ENCODE assay signal across 8 mouse cellular contexts in the genomic region with DNA sequence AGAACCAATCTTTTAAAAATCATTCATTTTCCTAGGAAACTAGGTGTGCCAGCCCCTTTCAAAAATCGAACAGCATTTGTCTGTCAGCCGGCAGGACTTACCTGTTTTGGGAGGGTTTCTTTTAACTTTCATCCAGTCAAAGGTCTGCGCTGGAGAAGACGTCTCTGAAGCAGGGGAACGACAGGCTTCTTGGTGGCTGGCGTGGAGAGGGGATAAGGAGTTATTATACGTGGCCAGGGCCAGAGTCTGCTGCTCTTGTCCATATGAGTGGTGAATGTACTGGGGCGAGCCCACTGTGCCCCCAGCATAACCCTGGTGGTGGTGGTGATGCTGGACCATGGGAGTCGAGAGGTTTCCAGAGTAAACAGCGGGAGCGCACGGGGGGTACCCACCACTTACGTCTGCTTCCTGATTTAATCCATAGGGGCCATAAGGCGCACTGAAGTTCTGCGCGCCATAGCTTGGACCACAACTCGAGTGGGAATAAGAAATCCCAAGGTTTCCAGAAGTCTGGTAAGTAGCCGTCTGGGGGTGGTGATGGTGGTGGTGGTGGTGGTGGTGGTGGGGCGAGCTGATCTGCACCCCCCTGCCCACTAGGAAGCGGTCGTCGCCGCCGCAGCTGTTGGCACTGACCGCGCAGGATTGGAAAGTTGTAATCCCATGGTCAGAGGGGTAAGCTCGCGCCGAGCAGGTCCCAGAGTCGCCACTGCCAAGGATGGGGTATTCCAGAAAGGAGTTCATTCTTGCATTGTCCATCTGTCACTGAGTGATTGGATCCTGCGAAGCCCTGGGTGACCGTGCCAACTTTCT. TPM values are rescaled to one million over a fixed set of nuclear protein-coding genes. Genes with fewer than 3 reads are reported as not detected.
A peak's percentile ranks its signal among the peaks of the same experiment; 100 is the strongest.
DNase-seq lines count a peak whose midpoint lies in the region; ATAC-seq and TF ChIP-seq lines count a peak whose summit lies in the region.

No protein-coding gene starts in this region.

- intact Hi-C loops in left cerebral cortex, adult 2 months (cut with DNase I), result loop anchor here (5.0 kb wide), 1 partner anchor 145 kb away; a partner anchor contains a TSS

- peaks cover 49% of the 10 kb centered on the region for H3K4me1 ChIP-seq in kidney, embryonic 16.5 days (ENCODE audit: insufficient read depth, low read length)
- H3K4me1 ChIP-seq in embryonic facial prominence, embryonic 11.5 days (ENCODE audit: control insufficient read depth, insufficient read depth, low read length), result no peaks in the 10 kb centered on the region; the same call in 1 of the 2 replicates
- peaks cover 23% of the 10 kb centered on the region for H3K4me1 ChIP-seq in intestine, embryonic 16.5 days (ENCODE audit: control insufficient read depth, insufficient read depth, low read length)

- H3K4me3 ChIP-seq in kidney, embryonic 16.5 days (ENCODE audit: low read length), result peak overlapping the region; percentile 79
- no peak overlapping the region for H3K4me3 ChIP-seq in embryonic facial prominence, embryonic 11.5 days (ENCODE audit: low read depth, low read length)
- H3K4me3 ChIP-seq in intestine, embryonic 16.5 days (ENCODE audit: low read length), result peak overlapping the region; percentile 79
- H3K4me3 ChIP-seq in left cerebral cortex, adult 2 months, result no peak overlapping the region

- peaks cover 44% of the 10 kb centered on the region for H3K27me3 ChIP-seq in kidney, embryonic 16.5 days (ENCODE audit: insufficient read depth, low read length)
- H3K27me3 ChIP-seq in embryonic facial prominence, embryonic 11.5 days (ENCODE audit: control insufficient read depth, insufficient read depth, low read length), result peaks cover 75% of the 10 kb centered on the region
- H3K27me3 ChIP-seq in intestine, embryonic 16.5 days (replicated peaks; ENCODE audit: control insufficient read depth, insufficient read depth, low read length), result peaks cover 25% of the 10 kb centered on the region

- 1% methylated on average over 32 of the region's 32 CpGs for WGBS in kidney, embryonic 16.5 days
- WGBS in embryonic facial prominence, embryonic 11.5 days, result 2% methylated on average over 32 of the region's 32 CpGs
- WGBS in intestine, embryonic 16.5 days, result 3% methylated on average over 32 of the region's 32 CpGs

- H3K9me3 ChIP-seq in kidney, embryonic 16.5 days (ENCODE audit: low read length), result no peaks in the 10 kb centered on the region
- no peaks in the 10 kb centered on the region for H3K9me3 ChIP-seq in embryonic facial prominence, embryonic 11.5 days (replicated peaks; ENCODE audit: control insufficient read depth, low read length)
- H3K9me3 ChIP-seq in intestine, embryonic 16.5 days (ENCODE audit: control insufficient read depth, low read length), result no peaks in the 10 kb centered on the region

- DNase-seq in kidney, adult 11 months, result no peak
- peak; percentile 2 for DNase-seq in embryonic facial prominence, embryonic 11.5 days (ENCODE audit: low spot score)
- peak; percentile 63 for DNase-seq in neural tube, embryonic 10.5 days (ENCODE audit: extremely low spot score, low spot score)
- DNase-seq in ovary, postnatal 36 days (ENCODE audit: low spot score), result no peak
- no peak for DNase-seq in left cerebral cortex, adult 2 months (ENCODE audit: extremely low spot score in 1 of 2, low spot score in 2 of 2)
- DNase-seq in cerebellum, adult 9-10 months, result no peak

- peak overlapping the region; percentile 89 for H3K4me2 ChIP-seq in kidney, embryonic 16.5 days (replicated peaks; ENCODE audit: low read depth, low read length)
- H3K4me2 ChIP-seq in embryonic facial prominence, embryonic 11.5 days (ENCODE audit: low read depth, low read length), result no peak overlapping the region; the same call in none of the 2 replicates
- peak overlapping the region; percentile 93 for H3K4me2 ChIP-seq in intestine, embryonic 16.5 days (ENCODE audit: low read depth, low read length)

- no peaks in the 10 kb centered on the region for H3K36me3 ChIP-seq in kidney, embryonic 16.5 days (ENCODE audit: insufficient read depth, low read length)
- no peaks in the 10 kb centered on the region for H3K36me3 ChIP-seq in embryonic facial prominence, embryonic 11.5 days (replicated peaks; ENCODE audit: control insufficient read depth, insufficient read depth, low read depth, low read length)
- no peaks in the 10 kb centered on the region for H3K36me3 ChIP-seq in intestine, embryonic 16.5 days (ENCODE audit: control insufficient read depth, insufficient read depth, low read length)

- peak overlapping the region; percentile 43; the same call in 1 of the 2 replicates for H3K9ac ChIP-seq in kidney, embryonic 16.5 days (replicated peaks; ENCODE audit: low read length)
- H3K9ac ChIP-seq in embryonic facial prominence, embryonic 11.5 days (replicated peaks; ENCODE audit: low read length), result no peak overlapping the region
- H3K9ac ChIP-seq in intestine, embryonic 16.5 days (ENCODE audit: low read depth, low read length), result peak overlapping the region; percentile 80

- no peak for ATAC-seq in kidney, embryonic 16.5 days (ENCODE audit: low FRiP score, low TSS enrichment)
- no peak; the same call in 1 of the 2 replicates for ATAC-seq in embryonic facial prominence, embryonic 11.5 days (replicated peaks; ENCODE audit: insufficient number of reproducible peaks, low FRiP score, low TSS enrichment, low read depth)
- ATAC-seq in intestine, embryonic 16.5 days, result peak; percentile 32

- no peak for TF ChIP-seq CTCF in left cerebral cortex, adult 2 months (IDR thresholded peaks at IDR 0.05)

- no peak overlapping the region for H3K27ac ChIP-seq in kidney, embryonic 16.5 days (ENCODE audit: low read length)
- H3K27ac ChIP-seq in embryonic facial prominence, embryonic 11.5 days (replicated peaks; ENCODE audit: low read depth, low read length), result no peak overlapping the region
- no peak overlapping the region for H3K27ac ChIP-seq in intestine, embryonic 16.5 days (ENCODE audit: low read length)
- H3K27ac ChIP-seq in left cerebral cortex, adult 2 months, result no peak overlapping the region

RNA-seq across cellular contexts. Expression of a gene that starts 0.4 kb away (rescaled TPM):
- polyA plus RNA-seq in kidney, embryonic 16.5 days (2015; fragmentation: Nextera tagmentation; extraction: Ambion mirVana), result 0.81 and 0.82 TPM in 2 replicates
- polyA plus RNA-seq in embryonic facial prominence, embryonic 11.5 days (2014; fragmentation: Nextera tagmentation; extraction: Ambion mirVana), result 1.1 TPM in 2 replicates
- 0.72 and 0.88 TPM in 2 replicates for polyA plus RNA-seq in intestine, embryonic 16.5 days (2015; fragmentation: Nextera tagmentation; extraction: Ambion mirVana)
- total RNA-seq in left cerebral cortex, adult 2 months (2021), result not detected

RNA-seq across cellular contexts. Expression of a gene that starts 7.0 kb away (rescaled TPM):
- 2.1 and 2.6 TPM in 2 replicates for polyA plus RNA-seq in kidney, embryonic 16.5 days (2015; fragmentation: Nextera tagmentation; extraction: Ambion mirVana)
- polyA plus RNA-seq in embryonic facial prominence, embryonic 11.5 days (2014; fragmentation: Nextera tagmentation; extraction: Ambion mirVana), result 19.4 and 24.1 TPM in 2 replicates
- 5.0 and 5.1 TPM in 2 replicates for polyA plus RNA-seq in intestine, embryonic 16.5 days (2015; fragmentation: Nextera tagmentation; extraction: Ambion mirVana)
- total RNA-seq in left cerebral cortex, adult 2 months (2021), result not detected

RNA-seq across cellular contexts. Expression of a gene that starts 19.6 kb away (rescaled TPM):
- polyA plus RNA-seq in kidney, embryonic 16.5 days (2015; fragmentation: Nextera tagmentation; extraction: Ambion mirVana), result 1.7 and 2.5 TPM in 2 replicates
- polyA plus RNA-seq in embryonic facial prominence, embryonic 11.5 days (2014; fragmentation: Nextera tagmentation; extraction: Ambion mirVana), result 0.13 and 0.22 TPM in 2 replicates
- polyA plus RNA-seq in intestine, embryonic 16.5 days (2015; fragmentation: Nextera tagmentation; extraction: Ambion mirVana), result 1.5 TPM in 2 replicates
- total RNA-seq in left cerebral cortex, adult 2 months (2021), result not detected

RNA-seq across cellular contexts. Expression of a gene that starts 33.9 kb away (rescaled TPM):
- polyA plus RNA-seq in kidney, embryonic 16.5 days (2015; fragmentation: Nextera tagmentation; extraction: Ambion mirVana), result 1.2 and 1.4 TPM in 2 replicates
- 0.31 and 0.34 TPM in 2 replicates for polyA plus RNA-seq in embryonic facial prominence, embryonic 11.5 days (2014; fragmentation: Nextera tagmentation; extraction: Ambion mirVana)
- polyA plus RNA-seq in intestine, embryonic 16.5 days (2015; fragmentation: Nextera tagmentation; extraction: Ambion mirVana), result 1.7 and 2.4 TPM in 2 replicates
- not detected for total RNA-seq in left cerebral cortex, adult 2 months (2021)

RNA-seq across cellular contexts. Expression of a gene that starts 46.7 kb away (rescaled TPM):
- 9.0 and 9.5 TPM in 2 replicates for polyA plus RNA-seq in kidney, embryonic 16.5 days (2015; fragmentation: Nextera tagmentation; extraction: Ambion mirVana)
- 0.39 and 1.4 TPM in 2 replicates for polyA plus RNA-seq in embryonic facial prominence, embryonic 11.5 days (2014; fragmentation: Nextera tagmentation; extraction: Ambion mirVana)
- polyA plus RNA-seq in intestine, embryonic 16.5 days (2015; fragmentation: Nextera tagmentation; extraction: Ambion mirVana), result 15.3 and 15.5 TPM in 2 replicates
- not detected for total RNA-seq in left cerebral cortex, adult 2 months (2021)

Comparison
In these comparisons a context has a peak if more than half of its experiments do, and no peak if none do; other contexts are left out.
1. H3K4me3 ChIP-seq: peak in kidney, embryonic 16.5 days (single experiment) and intestine, embryonic 16.5 days (single experiment); none in embryonic facial prominence, embryonic 11.5 days (single experiment) and left cerebral cortex, adult 2 months (single experiment).
2. DNase-seq: peak in embryonic facial prominence, embryonic 11.5 days (single experiment) and neural tube, embryonic 10.5 days (single experiment); none in kidney, adult 11 months (single experiment), ovary, postnatal 36 days (single experiment), left cerebral cortex, adult 2 months (0 of 2) and cerebellum, adult 9-10 months (single experiment).